Mouse (Mus musculus): Measurements from ENCODE around the gene Chd6.

Gene Chd6

GRCm38 (mm10) chr2:160931378-160931777 is 177.5 kb downstream of the Chd6 start:
- DNase-seq (ENCODE audit: low spot score) = no peak

- no peak for DNase-seq (ENCODE audit: low spot score)
These were observed 183.7 kb downstream of the Chd6 start for GRCm38 (mm10) chr2:160925203-160925602.

- no peak for DNase-seq (ENCODE audit: low spot score)
These were observed 187.6 kb downstream of the Chd6 start for GRCm38 (mm10) chr2:160921285-160921684.

- DNase-seq (ENCODE audit: low spot score) = no peak
These were observed 190.0 kb downstream of the Chd6 start for GRCm38 (mm10) chr2:160918930-160919215.

- DNase-seq (ENCODE audit: low spot score) = no peak
These were observed 190.5 kb downstream of the Chd6 start for GRCm38 (mm10) chr2:160918154-160918929.

GRCm38 (mm10) chr2:160917313-160917712 is 191.6 kb downstream of the Chd6 start:
- no peak for DNase-seq (ENCODE audit: low spot score)

- DNase-seq (ENCODE audit: low spot score) = no peak
These were observed 192.2 kb downstream of the Chd6 start for GRCm38 (mm10) chr2:160916714-160917113.

- no peak for DNase-seq (ENCODE audit: low spot score)
These were observed 192.9 kb downstream of the Chd6 start for GRCm38 (mm10) chr2:160915821-160916610.

GRCm38 (mm10) chr2:160914656-160915055 is 194.2 kb downstream of the Chd6 start:
- no peak for DNase-seq (ENCODE audit: low spot score)

- peak; percentile 13 for DNase-seq (ENCODE audit: low spot score)
These were observed 196.6 kb downstream of the Chd6 start, which contains the start of gene Emilin3 for GRCm38 (mm10) chr2:160912231-160912671. Gene Emilin3, minus strand, starts transcription at chr2:160912328.

- DNase-seq (ENCODE audit: low spot score) = no peak
These were observed 197.2 kb downstream of the Chd6 start for GRCm38 (mm10) chr2:160911558-160912201.

- no peak for DNase-seq (ENCODE audit: low spot score)
These were observed 198.2 kb downstream of the Chd6 start for GRCm38 (mm10) chr2:160910633-160911032.

GRCm38 (mm10) chr2:160908607-160909006 is 200.3 kb downstream of the Chd6 start:
- DNase-seq (ENCODE audit: low spot score) = no peak

GRCm38 (mm10) chr2:160906101-160906500 is 202.8 kb downstream of the Chd6 start:
- no peak for DNase-seq (ENCODE audit: low spot score)

GRCm38 (mm10) chr2:160905301-160905700 is 203.6 kb downstream of the Chd6 start:
- DNase-seq (ENCODE audit: low spot score) = no peak

- no peak for DNase-seq (ENCODE audit: low spot score)
These were observed 207.0 kb downstream of the Chd6 start for GRCm38 (mm10) chr2:160901656-160902412.
